Mouse (Mus musculus): ENCODE data around the gene Pgam5. TPM values are rescaled to one million over a fixed set of nuclear protein-coding genes. Genes with fewer than 3 reads are reported as not detected.

Pgam5 gene
- polyA plus RNA-seq (2015; fragmentation: Nextera tagmentation; extraction: Ambion mirVana), result 89.1 and 97.1 TPM in 2 replicates

- H3K27ac ChIP-seq, result no peak within 1 kb of the TSS
- WGBS, result under 1% methylated on average over 60 of the region's 66 CpGs
- H3K4me2 ChIP-seq, result peak within 1 kb of the TSS; percentile 97
- H3K4me1 ChIP-seq, result peaks cover 14% of the 10 kb centered on the region
- H3K4me3 ChIP-seq, result peak within 1 kb of the TSS; percentile 96
- H3K9me3 ChIP-seq (replicated peaks), result no peaks in the 10 kb centered on the region
- H3K9ac ChIP-seq, result peak within 1 kb of the TSS; percentile 91
- no peaks in the 10 kb centered on the region for H3K27me3 ChIP-seq
- H3K36me3 ChIP-seq (ENCODE audit: poor library complexity, severe bottlenecking), result peaks cover 29% of the 10 kb centered on the region
- peak; percentile 91 for ATAC-seq
Observed at GRCm38 (mm10) chr5:110269141-110270101, at the start of gene Pgam5. Gene Pgam5 (minus strand): TSS chr5:110269913.

DNA sequence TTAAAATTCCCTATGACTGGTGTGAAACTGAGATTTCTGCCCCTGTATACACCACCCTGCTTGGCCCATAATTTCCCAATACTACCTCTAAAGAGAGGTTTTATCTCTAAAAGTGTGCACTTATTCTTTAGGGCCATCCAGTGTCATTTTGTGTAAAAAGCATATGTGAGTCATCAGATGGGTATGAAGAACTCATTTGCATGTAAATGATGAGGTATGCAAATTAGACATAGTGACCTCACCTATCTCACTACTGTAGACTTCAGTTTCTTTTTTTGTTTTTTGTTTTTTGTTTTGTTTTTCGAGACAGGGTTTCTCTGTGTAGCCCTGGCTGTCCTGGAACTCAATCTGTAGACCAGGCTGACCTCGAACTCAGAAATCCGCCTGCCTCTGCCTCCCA lies 43.4 kb upstream of the Pgam5 start:
- ATAC-seq, result no peak
- Histone ChIP-seq H3K9ac (no peak overlapping the region), H3K27ac (no peak overlapping the region), H3K4me3 (no peak overlapping the region), H3K27me3 (no peaks in the 10 kb centered on the region), H3K9me3 (replicated peaks) (no peaks in the 10 kb centered on the region), H3K36me3 (ENCODE audit: poor library complexity, severe bottlenecking) (peaks cover 77% of the 10 kb centered on the region), H3K4me1 (no peaks in the 10 kb centered on the region), H3K4me2 (no peak overlapping the region)
- 76% methylated on average over 3 of the region's 3 CpGs for WGBS

- H3K9me3 ChIP-seq (replicated peaks), result no peaks in the 10 kb centered on the region
- no peak for ATAC-seq
- H3K9ac ChIP-seq, result no peak overlapping the region
- no peak overlapping the region for H3K27ac ChIP-seq
- peaks cover 91% of the 10 kb centered on the region for H3K36me3 ChIP-seq (ENCODE audit: poor library complexity, severe bottlenecking)
- no peaks in the 10 kb centered on the region for H3K27me3 ChIP-seq
- H3K4me1 ChIP-seq, result no peaks in the 10 kb centered on the region
- 96% methylated on average over 7 of the region's 7 CpGs for WGBS
- no peak overlapping the region for H3K4me3 ChIP-seq
- no peak overlapping the region for H3K4me2 ChIP-seq
Observed at GRCm38 (mm10) chr5:110308861-110309260, 39.1 kb upstream of the Pgam5 start.

DNA sequence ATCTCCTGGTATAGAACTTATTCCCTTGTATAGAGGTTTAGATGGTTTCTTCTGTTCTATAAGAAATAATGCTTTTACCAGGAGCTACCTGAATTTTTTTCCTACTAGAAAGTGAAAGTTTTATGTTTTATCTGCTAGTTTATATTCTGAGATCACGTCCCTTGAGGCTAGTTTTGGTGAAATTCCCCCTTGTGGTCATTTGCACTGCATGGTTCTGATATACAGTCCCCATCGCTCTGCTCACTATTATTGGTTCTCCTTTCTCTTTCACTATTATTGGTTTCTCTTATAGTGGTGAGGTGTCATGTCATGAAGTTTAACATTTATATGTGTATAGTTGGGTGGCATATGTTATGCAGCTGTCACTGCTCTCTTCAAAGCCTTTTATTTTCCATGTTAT lies 30.9 kb upstream of the Pgam5 start:
- ATAC-seq, result no peak
- Histone ChIP-seq H3K27me3 (no peaks in the 10 kb centered on the region), H3K9me3 (replicated peaks) (no peaks in the 10 kb centered on the region), H3K27ac (no peak overlapping the region), H3K4me2 (no peak overlapping the region), H3K4me1 (no peaks in the 10 kb centered on the region), H3K36me3 (ENCODE audit: poor library complexity, severe bottlenecking) (peaks cover 96% of the 10 kb centered on the region), H3K4me3 (no peak overlapping the region), H3K9ac (no peak overlapping the region)
- WGBS, result 90% methylated on average over 2 of the region's 2 CpGs

DNA sequence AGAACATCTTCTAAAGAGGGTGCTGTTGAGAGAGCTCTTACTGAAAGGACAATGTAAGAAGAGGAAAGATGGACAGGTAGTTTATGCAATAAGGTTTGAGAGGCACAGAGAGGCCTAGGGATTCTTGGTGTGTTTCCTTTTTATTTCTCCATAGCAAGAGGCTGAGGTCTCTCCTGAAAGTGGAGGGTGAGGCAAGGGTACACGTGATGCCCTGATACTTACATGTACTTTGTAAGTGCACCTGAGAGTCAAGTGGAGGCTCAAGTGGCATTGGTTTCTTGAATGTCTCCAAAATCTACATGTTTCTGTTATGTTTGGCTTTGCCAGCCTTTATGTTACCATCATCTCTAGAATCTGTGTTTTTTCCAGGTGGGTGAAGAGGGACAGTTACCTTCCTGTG lies 26.9 kb upstream of the Pgam5 start:
- H3K4me2 ChIP-seq, result no peak overlapping the region
- no peaks in the 10 kb centered on the region for H3K27me3 ChIP-seq
- H3K36me3 ChIP-seq (ENCODE audit: poor library complexity, severe bottlenecking), result peaks cover 89% of the 10 kb centered on the region
- 96% methylated on average over 1 of the region's 1 CpGs for WGBS
- H3K4me1 ChIP-seq, result no peaks in the 10 kb centered on the region
- H3K27ac ChIP-seq, result no peak overlapping the region
- ATAC-seq, result no peak
- H3K9me3 ChIP-seq (replicated peaks), result no peaks in the 10 kb centered on the region
- no peak overlapping the region for H3K9ac ChIP-seq
- no peak overlapping the region for H3K4me3 ChIP-seq

GRCm38 (mm10) chr5:110291649-110292048 lies 21.9 kb upstream of the Pgam5 start:
- no peak overlapping the region for H3K4me3 ChIP-seq
- ATAC-seq, result no peak
- no peak overlapping the region for H3K27ac ChIP-seq
- H3K27me3 ChIP-seq, result no peaks in the 10 kb centered on the region
- no peak overlapping the region for H3K4me2 ChIP-seq
- no peak overlapping the region for H3K9ac ChIP-seq
- peaks cover 11% of the 10 kb centered on the region for H3K4me1 ChIP-seq
- H3K36me3 ChIP-seq (ENCODE audit: poor library complexity, severe bottlenecking), result peaks cover 67% of the 10 kb centered on the region
- 100% methylated on average over 1 of the region's 1 CpGs for WGBS
- H3K9me3 ChIP-seq (replicated peaks), result no peaks in the 10 kb centered on the region

- Histone ChIP-seq H3K27me3 (peaks cover 16% of the 10 kb centered on the region), H3K4me3 (peak overlapping the region; percentile 80), H3K4me1 (peaks cover 19% of the 10 kb centered on the region), H3K27ac (no peak overlapping the region), H3K36me3 (ENCODE audit: poor library complexity, severe bottlenecking) (peaks cover 29% of the 10 kb centered on the region), H3K9ac (peak overlapping the region; percentile 23; the same call in 1 of the 2 replicates), H3K4me2 (peak overlapping the region; percentile 92), H3K9me3 (replicated peaks) (no peaks in the 10 kb centered on the region)
- WGBS, result 71% methylated on average over 2 of the region's 2 CpGs
- no peak for ATAC-seq
Observed at GRCm38 (mm10) chr5:110287084-110287475, 17.4 kb upstream of the Pgam5 start.

GRCm38 (mm10) chr5:110286446-110287083 lies 16.9 kb upstream of the Pgam5 start:
- H3K9me3 ChIP-seq (replicated peaks), result no peaks in the 10 kb centered on the region
- H3K27ac ChIP-seq, result 0 out of 2 replicates have a peak overlapping the region, but pooled peaks have one; percentile 14
- peak overlapping the region; percentile 87 for H3K9ac ChIP-seq
- H3K4me1 ChIP-seq, result peaks cover 19% of the 10 kb centered on the region
- 4% methylated on average over 26 of the region's 31 CpGs for WGBS
- ATAC-seq, result peak; percentile 80; the same call in 1 of the 2 replicates
- H3K36me3 ChIP-seq (ENCODE audit: poor library complexity, severe bottlenecking), result peaks cover 24% of the 10 kb centered on the region
- H3K27me3 ChIP-seq, result peaks cover 16% of the 10 kb centered on the region
- H3K4me2 ChIP-seq, result peak overlapping the region; percentile 92
- peak overlapping the region; percentile 80 for H3K4me3 ChIP-seq

DNA sequence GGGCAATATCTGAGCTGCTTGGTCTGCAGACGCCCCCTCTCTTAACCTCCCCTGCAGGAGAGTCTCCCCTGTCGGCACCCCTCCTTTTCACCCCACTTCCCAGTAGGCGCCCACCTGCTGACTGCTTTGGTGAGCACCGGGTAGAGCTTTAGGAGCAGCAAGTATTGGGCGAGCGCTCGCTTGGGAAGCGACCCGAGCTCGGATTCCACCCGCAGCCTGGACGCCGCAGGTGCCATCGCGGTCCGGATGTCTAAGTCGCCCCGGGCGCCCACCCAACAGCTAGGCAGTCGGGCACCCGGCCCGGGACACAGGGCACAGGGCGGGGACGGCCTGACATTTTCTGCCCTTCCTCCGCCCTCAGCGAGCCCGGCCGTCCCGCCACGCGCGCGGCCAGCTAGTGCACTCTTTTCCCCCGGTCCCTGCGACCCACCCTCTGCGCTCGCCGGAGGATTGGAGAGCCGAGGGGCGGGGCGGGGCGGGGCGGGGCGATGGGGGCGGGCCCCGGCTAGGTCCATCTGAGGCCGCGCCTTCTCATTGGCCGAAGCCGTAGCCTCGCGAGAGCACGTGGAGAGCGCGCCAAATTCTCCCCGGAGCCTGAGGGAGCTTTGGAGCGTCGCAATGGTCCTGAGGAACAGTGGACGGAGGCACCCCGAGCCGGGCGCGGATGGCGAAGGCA lies 16.2 kb upstream of the Pgam5 start, which contains the start of the genes Pxmp2 and Pole:
Gene Pxmp2 (minus strand): TSS at position 417 of the 676 bp plus-strand sequence.
Gene Pole (plus strand): TSS at position 537 of the 676 bp plus-strand sequence.
- under 1% methylated on average over 60 of the region's 64 CpGs for WGBS
- peaks cover 16% of the 10 kb centered on the region for H3K27me3 ChIP-seq
- peak; percentile 98 for ATAC-seq
- peak within 1 kb of the TSS; percentile 87 for H3K9ac ChIP-seq
- H3K36me3 ChIP-seq (ENCODE audit: poor library complexity, severe bottlenecking), result peaks cover 17% of the 10 kb centered on the region
- H3K4me1 ChIP-seq, result peaks cover 19% of the 10 kb centered on the region
- peak within 1 kb of the TSS; percentile 92 for H3K4me2 ChIP-seq
- no peaks in the 10 kb centered on the region for H3K9me3 ChIP-seq (replicated peaks)
- peak within 1 kb of the TSS; percentile 80 for H3K4me3 ChIP-seq
- 0 out of 2 replicates have a peak within 1 kb of the TSS, but pooled peaks have one; percentile 14 for H3K27ac ChIP-seq

- Histone ChIP-seq H3K4me2 (peak overlapping the region; percentile 92), H3K9me3 (replicated peaks) (no peaks in the 10 kb centered on the region), H3K4me3 (peak overlapping the region; percentile 80), H3K27ac (no peak overlapping the region), H3K4me1 (peaks cover 19% of the 10 kb centered on the region), H3K27me3 (peaks cover 16% of the 10 kb centered on the region), H3K36me3 (ENCODE audit: poor library complexity, severe bottlenecking) (peaks cover 10% of the 10 kb centered on the region), H3K9ac (peak overlapping the region; percentile 87; the same call in 1 of the 2 replicates)
- WGBS, result 11% methylated on average over 15 of the region's 15 CpGs
- ATAC-seq, result no peak
Observed at GRCm38 (mm10) chr5:110285156-110285555, 15.4 kb upstream of the Pgam5 start.

- no peak for ATAC-seq
- 7% methylated on average over 4 of the region's 4 CpGs for WGBS
- H3K27me3 ChIP-seq, result peaks cover 16% of the 10 kb centered on the region
- no peak overlapping the region for H3K9ac ChIP-seq
- H3K4me1 ChIP-seq, result peaks cover 19% of the 10 kb centered on the region
- H3K27ac ChIP-seq, result no peak overlapping the region
- no peak overlapping the region for H3K4me3 ChIP-seq
- no peaks in the 10 kb centered on the region for H3K9me3 ChIP-seq (replicated peaks)
- H3K36me3 ChIP-seq (ENCODE audit: poor library complexity, severe bottlenecking), result peaks cover 4% of the 10 kb centered on the region
- H3K4me2 ChIP-seq, result no peak overlapping the region
Observed at GRCm38 (mm10) chr5:110284536-110284935, 14.8 kb upstream of the Pgam5 start.

Data from forebrain, embryonic 13.5 days (tissue).